ENCODE assay signal across 25 mouse cellular contexts in genomic region chr15:79303725-79304124, GRCm38 (mm10). TPM values are rescaled to one million over a fixed set of nuclear protein-coding genes. Genes with fewer than 3 reads are reported as not detected.
DNase-seq lines count a peak whose midpoint lies in the region; ATAC-seq and TF ChIP-seq lines count a peak whose summit lies in the region.
"Had no signal": no experiment of that assay in that cellular context is flagged by ENCODE, and none has a peak within 500 bp of the region (broad histone marks: within the 10 kb centered on the region; RNA-seq: fewer than 3 reads in every experiment).

No protein-coding gene starts in this region.

- no peak for TF ChIP-seq POLR2A in thymus, adult 2 months (IDR thresholded peaks at IDR 0.05; ENCODE audit: control insufficient read depth, extremely low read depth, insufficient read depth, low read length, poor library complexity)

- intact Hi-C loops in gastrocnemius, adult 2 months (cut with DNase I): no loop called here
- intact Hi-C loops in gastrocnemius, postnatal 14 days (cut with DNase I; ENCODE audit: low total_unique reads): no loop called here

- no peak for ATAC-seq in kidney, embryonic 15.5 days (replicated peaks; ENCODE audit: low FRiP score)
- ATAC-seq: forebrain, embryonic 14.5 days; hindbrain, embryonic 16.5 days; intestine, embryonic 15.5 days; liver, embryonic 12.5 days had no signal

- H3K9me3 ChIP-seq in kidney, embryonic 15.5 days (replicated peaks): no peaks in the 10 kb centered on the region
- H3K9me3 ChIP-seq: embryonic facial prominence, embryonic 15.5 days; heart, embryonic 13.5 days; intestine, embryonic 15.5 days; limb, embryonic 13.5 days; liver, embryonic 12.5 days had no signal

- no peaks in the 10 kb centered on the region for H3K4me1 ChIP-seq in kidney, embryonic 15.5 days
- no peaks in the 10 kb centered on the region; the same call in 1 of the 2 replicates for H3K4me1 ChIP-seq in thymus, adult 2 months (replicated peaks; ENCODE audit: control insufficient read depth, insufficient read depth, low read length)
- H3K4me1 ChIP-seq: heart, embryonic 13.5 days; intestine, embryonic 15.5 days; limb, embryonic 13.5 days; liver, embryonic 12.5 days had no signal

- TF ChIP-seq CTCF in gastrocnemius, adult 2 months (IDR thresholded peaks at IDR 0.05): peak; percentile 43
- no peak for TF ChIP-seq CTCF in thymus, adult 2 months (IDR thresholded peaks at IDR 0.05; ENCODE audit: borderline replicate concordance, control insufficient read depth, extremely low read depth, insufficient read depth, low read length, poor library complexity)

- H3K27ac ChIP-seq in gastrocnemius, adult 2 months: no peak overlapping the region
- H3K27ac ChIP-seq in kidney, embryonic 15.5 days: no peak overlapping the region
- H3K27ac ChIP-seq in thymus, adult 2 months (ENCODE audit: control insufficient read depth, insufficient read depth, low read length): no peak overlapping the region
- H3K27ac ChIP-seq: embryonic facial prominence, embryonic 15.5 days; heart, embryonic 13.5 days; intestine, embryonic 15.5 days; kidney, postnatal 0 days; limb, embryonic 13.5 days; liver, embryonic 12.5 days had no signal

- H3K36me3 ChIP-seq in kidney, embryonic 15.5 days: peaks cover 34% of the 10 kb centered on the region
- H3K36me3 ChIP-seq in thymus, adult 2 months (ENCODE audit: control insufficient read depth, insufficient read depth, low read length): 0 out of 2 replicates have a peak, but pooled peaks cover 4% of the 10 kb centered on the region

- H3K27me3 ChIP-seq in kidney, embryonic 15.5 days: no peaks in the 10 kb centered on the region
- H3K27me3 ChIP-seq in thymus, adult 2 months (ENCODE audit: control insufficient read depth, insufficient read depth, low read length): no peaks in the 10 kb centered on the region
- H3K27me3 ChIP-seq: embryonic facial prominence, embryonic 15.5 days; heart, embryonic 13.5 days; intestine, embryonic 15.5 days; limb, embryonic 13.5 days; liver, embryonic 12.5 days had no signal

- H3K9ac ChIP-seq in kidney, embryonic 15.5 days: no peak overlapping the region
- H3K9ac ChIP-seq: embryonic facial prominence, embryonic 15.5 days; heart, embryonic 13.5 days; intestine, embryonic 15.5 days; limb, embryonic 13.5 days; liver, embryonic 12.5 days had no signal

- DNase-seq in gastrocnemius, adult 2 months: no peak
- no peak for DNase-seq in gastrocnemius, postnatal 14 days
- peak; percentile 50 to 62 for DNase-seq in kidney, postnatal 4 days
- DNase-seq in thymus, adult 2 months: peak; percentile 55
- no peak for DNase-seq in thymus, postnatal 0 days (ENCODE audit: low spot score)
- DNase-seq in ovary, postnatal 36 days (ENCODE audit: low spot score): no peak
- DNase-seq: adrenal gland, postnatal 36 days; gastrocnemius, postnatal 10 days; heart, adult 11 months; layer of hippocampus, postnatal 36 days; right cerebral cortex, adult 18-20 months; right cerebral cortex, postnatal 4 days had no signal

- no peak overlapping the region for H3K4me2 ChIP-seq in kidney, embryonic 15.5 days
- H3K4me2 ChIP-seq: embryonic facial prominence, embryonic 15.5 days; heart, embryonic 13.5 days; intestine, embryonic 15.5 days; limb, embryonic 13.5 days; liver, embryonic 12.5 days; midbrain, embryonic 11.5 days had no signal

- no peak overlapping the region for H3K4me3 ChIP-seq in gastrocnemius, adult 2 months
- H3K4me3 ChIP-seq in kidney, embryonic 15.5 days (replicated peaks): no peak overlapping the region
- H3K4me3 ChIP-seq in thymus, adult 2 months (ENCODE audit: control insufficient read depth, insufficient read depth, low read length): no peak overlapping the region
- H3K4me3 ChIP-seq: embryonic facial prominence, embryonic 15.5 days; heart, embryonic 13.5 days; intestine, embryonic 15.5 days; limb, embryonic 13.5 days; liver, embryonic 12.5 days had no signal

- WGBS in kidney, embryonic 15.5 days: 80% methylated on average over 8 of the region's 8 CpGs
- 97% methylated on average over 8 of the region's 8 CpGs for WGBS in thymus, adult 2 months

RNA-seq across cellular contexts. Expression of gene Baiap2l2, which starts 18.4 kb away (rescaled TPM):
- total RNA-seq in gastrocnemius, adult 2 months (2021): 1 to 10 TPM; 3.1 to 3.2 TPM
- total RNA-seq in gastrocnemius, postnatal 14 days (2021): 1 to 10 TPM in 1 of 2 experiments, under 1 TPM in 1; 0.69 to 4.0 TPM
- 13.4 and 14.3 TPM in 2 replicates for polyA plus RNA-seq in kidney, embryonic 15.5 days (2015; fragmentation: Nextera tagmentation; extraction: Ambion mirVana)
- polyA plus RNA-seq in thymus, adult 2 months (2012; rRNA removed): 0.68 and 2.9 TPM in 2 replicates
- 0.81 and 0.90 TPM in 2 replicates for polyA plus RNA-seq in thymus, postnatal 0 days (2015; fragmentation: Nextera tagmentation; extraction: Ambion mirVana)
- total RNA-seq: adrenal gland, postnatal 36 days had no signal

RNA-seq across cellular contexts. Expression of gene Pla2g6, which starts 24.5 kb away (rescaled TPM):
- 10 to 100 TPM; 19.4 to 20.1 TPM for total RNA-seq in gastrocnemius, adult 2 months (2021)
- 1 to 10 TPM; 9.0 to 9.8 TPM for total RNA-seq in gastrocnemius, postnatal 14 days (2021)
- polyA plus RNA-seq in kidney, embryonic 15.5 days (2015; fragmentation: Nextera tagmentation; extraction: Ambion mirVana): 16.9 and 17.7 TPM in 2 replicates
- 65.2 and 71.4 TPM in 2 replicates for polyA plus RNA-seq in thymus, adult 2 months (2012; rRNA removed)
- 12.8 and 15.2 TPM in 2 replicates for polyA plus RNA-seq in thymus, postnatal 0 days (2015; fragmentation: Nextera tagmentation; extraction: Ambion mirVana)

RNA-seq across cellular contexts. Expression of gene Maff, which starts 42.7 kb away (rescaled TPM):
- 1 to 10 TPM; 4.0 to 8.8 TPM for total RNA-seq in gastrocnemius, adult 2 months (2021)
- total RNA-seq in gastrocnemius, postnatal 14 days (2021): 1 to 10 TPM; 1.4 to 2.7 TPM
- polyA plus RNA-seq in kidney, embryonic 15.5 days (2015; fragmentation: Nextera tagmentation; extraction: Ambion mirVana): 3.8 and 4.4 TPM in 2 replicates
- polyA plus RNA-seq in thymus, adult 2 months (2012; rRNA removed): 7.4 and 8.1 TPM in 2 replicates
- polyA plus RNA-seq in thymus, postnatal 0 days (2015; fragmentation: Nextera tagmentation; extraction: Ambion mirVana): 7.2 and 8.7 TPM in 2 replicates

RNA-seq across cellular contexts. Expression of gene Slc16a8, which starts 49.2 kb away (rescaled TPM):
- under 1 TPM; 0.13 to 0.53 TPM for total RNA-seq in gastrocnemius, adult 2 months (2021)
- under 1 TPM; 0.12 to 0.38 TPM for total RNA-seq in gastrocnemius, postnatal 14 days (2021)
- polyA plus RNA-seq in kidney, embryonic 15.5 days (2015; fragmentation: Nextera tagmentation; extraction: Ambion mirVana): 0.12 and 0.26 TPM in 2 replicates
- 0.15 TPM in 1 of 2 replicates, not detected in the other for polyA plus RNA-seq in thymus, adult 2 months (2012; rRNA removed)
- not detected in 2 replicates for polyA plus RNA-seq in thymus, postnatal 0 days (2015; fragmentation: Nextera tagmentation; extraction: Ambion mirVana)
- total RNA-seq: adrenal gland, adult 18-20 months; adrenal gland, postnatal 36 days; hematopoietic stem cell, adult 5-6 weeks; megakaryocyte progenitor cell, adult 5-6 weeks had no signal
- polyA plus RNA-seq: kidney, postnatal 0 days; liver, embryonic 12.5 days had no signal

Comparison
In these comparisons a context has a peak if more than half of its experiments do, and no peak if none do; other contexts are left out.
1. DNase-seq: peak in kidney, postnatal 4 days (2 of 2) and thymus, adult 2 months (single experiment); none in gastrocnemius, adult 2 months (single experiment), gastrocnemius, postnatal 14 days (single experiment), thymus, postnatal 0 days (single experiment) and ovary, postnatal 36 days (single experiment).